Mouse (Mus musculus): ENCODE results near the gene Kctd6.
"Not testable (repeated sequence)": the region's sequence is repeated elsewhere in the genome, so short reads cannot be mapped to it uniquely, and the experiment has no call there.

GRCm38 (mm10) chr14:8271281-8271680 is 57.3 kb downstream of the Kctd6 start:
- not testable (repeated sequence) for TF ChIP-seq CTCF, EP300 (IDR thresholded peaks at IDR 0.05; ENCODE audit: low read depth)

Measured in liver, embryonic 14.5 days (tissue).